Mouse (Mus musculus) right cerebral cortex, postnatal 4 days (tissue): ENCODE results near the gene Clic4.

Experiments
- DNase-seq: peaks from one replicate; pipeline ENCODE4 v3.0.0-alpha.2; 2022

Gene Clic4

DNA sequence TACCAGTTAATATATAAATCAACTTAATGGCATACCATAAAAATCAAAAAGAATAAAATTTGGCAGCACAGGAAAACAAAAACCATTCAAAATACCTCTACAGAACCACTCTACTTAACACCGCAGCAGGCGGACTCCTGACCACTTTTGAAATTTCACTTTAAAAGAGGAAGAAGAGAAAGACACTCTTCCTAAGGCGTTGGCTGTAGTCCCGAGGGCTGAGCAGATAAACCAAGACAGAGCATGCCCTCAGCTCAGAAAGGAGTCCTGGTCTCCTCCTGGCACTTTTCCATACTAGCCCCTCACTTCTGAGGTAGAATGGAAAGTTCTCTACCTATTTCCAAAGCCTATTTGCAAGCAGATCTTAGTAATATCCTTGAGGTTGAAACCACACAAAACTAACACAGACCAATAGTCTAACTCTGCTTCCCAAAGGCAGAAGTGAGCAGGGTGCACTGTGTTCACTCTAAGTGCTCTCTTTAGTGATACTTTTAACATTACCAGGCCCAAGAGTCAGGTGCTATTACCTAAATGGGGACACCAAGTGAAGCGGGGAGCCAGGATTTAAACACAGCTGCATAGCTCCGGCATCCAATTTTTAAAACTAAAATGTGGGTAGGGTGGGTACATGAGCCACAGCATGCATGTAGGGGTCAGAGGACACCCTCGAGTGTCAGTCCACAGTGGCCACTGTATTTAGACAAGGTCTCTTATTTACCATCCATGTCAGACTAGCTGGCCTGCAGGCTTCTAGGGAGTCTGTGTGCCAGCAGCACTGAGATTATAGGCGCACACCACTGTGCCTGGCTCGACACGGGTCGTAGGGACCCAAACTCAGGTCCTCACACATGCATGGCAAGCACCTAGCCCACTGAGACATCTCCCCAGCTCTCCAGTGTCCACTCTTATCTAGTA, 15.8 kb downstream of the Clic4 start:
- no peak for DNase-seq

DNA sequence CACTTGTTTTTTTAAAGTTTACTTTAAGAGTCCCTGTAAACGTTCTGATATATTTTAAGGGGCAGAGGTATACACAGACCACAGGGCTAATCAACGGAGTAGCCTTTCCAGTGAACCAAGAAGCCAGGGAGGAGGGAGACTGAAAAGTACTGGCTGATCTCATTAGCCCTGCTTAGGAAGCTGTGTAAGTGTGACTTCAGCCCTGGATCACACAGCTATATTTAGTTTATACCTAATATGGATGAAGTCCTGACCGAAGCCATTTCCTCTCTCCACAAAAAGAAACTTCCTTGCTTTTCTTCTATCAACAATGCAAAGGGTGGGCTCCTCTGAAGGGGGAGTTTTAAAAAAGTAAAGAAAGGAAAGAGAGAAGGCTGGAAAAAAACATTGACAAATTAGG, 17.8 kb downstream of the Clic4 start:
- no peak for DNase-seq

DNA sequence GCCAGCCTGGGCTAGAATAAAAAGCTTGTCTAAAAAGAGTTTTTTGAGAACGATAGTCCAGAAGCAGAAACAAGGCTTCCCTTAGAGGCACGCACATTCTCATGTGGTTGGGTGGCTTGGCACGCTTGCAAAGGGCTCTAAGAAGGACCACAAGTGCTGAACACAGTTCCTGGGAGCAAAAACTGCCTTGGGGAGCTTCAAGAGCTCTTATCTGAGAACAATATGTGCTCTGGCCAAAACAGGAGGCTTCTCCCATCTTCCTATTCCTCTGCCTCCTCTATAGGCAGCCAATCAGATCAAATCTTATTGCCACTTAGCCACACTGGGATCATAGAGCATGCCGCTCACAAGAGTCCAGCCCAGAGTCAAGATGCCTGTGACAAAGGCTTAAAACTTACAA, 18.3 kb downstream of the Clic4 start:
- DNase-seq: no peak

DNA sequence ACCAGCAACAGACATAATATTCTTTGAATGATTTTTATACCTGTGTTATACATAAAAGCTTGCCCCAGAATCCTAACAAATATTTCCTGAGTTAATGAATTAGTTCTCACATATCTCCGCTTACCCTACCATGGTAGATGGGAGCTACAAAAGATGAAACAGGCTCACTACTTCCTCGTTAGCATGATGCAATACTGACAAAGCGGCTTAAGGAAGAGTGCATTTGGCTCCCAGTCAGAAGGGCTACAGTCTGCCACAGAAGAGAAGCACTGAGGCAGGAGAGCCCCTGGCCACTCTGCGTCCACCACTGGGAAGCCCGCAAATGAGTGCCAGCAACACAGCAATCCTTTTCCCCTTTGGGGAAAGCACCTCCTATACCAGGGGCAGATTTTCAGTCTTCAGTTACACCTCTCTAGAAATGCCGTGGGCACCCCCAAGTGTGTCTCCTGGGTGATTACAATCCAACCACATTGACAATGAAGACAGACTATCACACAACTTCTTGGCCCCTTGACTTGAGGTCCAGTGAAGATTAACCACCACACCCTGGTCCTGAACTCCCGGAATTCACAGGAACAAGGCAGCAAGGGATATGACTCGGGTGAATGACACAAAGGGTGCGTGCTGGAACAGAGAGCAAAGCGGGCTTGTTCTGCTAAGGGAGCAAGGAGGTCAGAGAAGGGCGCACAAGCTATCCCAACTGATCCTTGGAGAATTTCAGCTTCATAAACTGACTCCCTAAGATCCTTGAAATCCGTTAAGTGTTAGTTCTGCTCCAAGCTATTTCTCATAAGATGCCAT, 19.2 kb downstream of the Clic4 start:
- DNase-seq: no peak

DNA sequence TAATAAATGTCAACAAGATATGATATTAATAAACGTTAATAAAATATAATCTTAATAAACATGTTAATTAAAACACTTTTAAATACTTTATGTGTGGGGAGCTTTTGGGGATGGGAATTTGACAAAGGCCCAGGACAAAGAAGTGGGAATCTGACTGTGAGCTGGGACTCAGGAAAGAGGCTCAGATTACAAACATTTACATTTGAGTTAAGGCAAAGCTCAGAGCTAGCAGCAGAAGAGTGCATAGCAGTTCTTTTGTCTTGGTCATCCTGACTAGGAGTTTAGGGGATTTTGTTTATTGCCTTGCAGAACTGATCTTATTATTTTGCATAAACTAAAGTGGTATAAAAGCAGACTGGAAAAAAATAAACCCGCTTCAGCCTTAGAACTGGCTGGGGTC, 20.8 kb downstream of the Clic4 start:
- DNase-seq: no peak

DNA sequence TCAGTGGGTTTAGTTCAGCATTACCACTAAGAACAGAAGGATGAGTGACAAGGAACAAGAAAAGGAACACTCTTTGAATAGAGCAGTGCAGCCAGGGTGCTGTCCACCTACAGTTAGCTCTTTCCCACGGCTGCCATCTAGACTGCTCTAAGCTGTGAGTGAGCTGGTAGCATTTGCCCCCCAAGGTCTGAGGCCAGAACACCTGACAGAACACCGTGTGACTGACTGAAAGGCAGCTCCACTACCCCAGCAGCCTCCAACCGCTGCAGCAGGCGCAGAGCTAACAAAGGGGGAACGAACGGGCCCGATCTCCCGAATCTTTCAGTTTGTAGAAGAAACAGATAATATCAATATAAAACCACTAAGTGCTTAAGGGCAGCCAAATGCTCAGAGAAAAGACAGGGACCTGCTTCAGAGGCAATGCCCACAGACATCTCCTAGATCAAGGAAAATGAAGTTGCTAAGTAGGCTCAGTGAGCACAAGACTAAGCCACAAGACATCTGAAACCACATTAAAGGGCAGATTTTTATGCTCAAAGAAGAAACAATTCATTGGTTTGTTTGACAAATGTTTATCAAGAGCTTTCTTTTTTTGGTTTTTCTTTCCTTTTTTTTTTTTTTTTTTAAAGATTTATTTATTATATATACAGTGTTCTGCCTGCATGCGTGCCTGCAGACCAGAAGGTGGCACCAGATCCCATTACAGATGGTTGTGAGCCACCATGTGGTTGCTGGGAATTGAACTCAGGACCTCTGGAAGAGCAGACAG, 24.2 kb downstream of the Clic4 start:
- no peak for DNase-seq

DNA sequence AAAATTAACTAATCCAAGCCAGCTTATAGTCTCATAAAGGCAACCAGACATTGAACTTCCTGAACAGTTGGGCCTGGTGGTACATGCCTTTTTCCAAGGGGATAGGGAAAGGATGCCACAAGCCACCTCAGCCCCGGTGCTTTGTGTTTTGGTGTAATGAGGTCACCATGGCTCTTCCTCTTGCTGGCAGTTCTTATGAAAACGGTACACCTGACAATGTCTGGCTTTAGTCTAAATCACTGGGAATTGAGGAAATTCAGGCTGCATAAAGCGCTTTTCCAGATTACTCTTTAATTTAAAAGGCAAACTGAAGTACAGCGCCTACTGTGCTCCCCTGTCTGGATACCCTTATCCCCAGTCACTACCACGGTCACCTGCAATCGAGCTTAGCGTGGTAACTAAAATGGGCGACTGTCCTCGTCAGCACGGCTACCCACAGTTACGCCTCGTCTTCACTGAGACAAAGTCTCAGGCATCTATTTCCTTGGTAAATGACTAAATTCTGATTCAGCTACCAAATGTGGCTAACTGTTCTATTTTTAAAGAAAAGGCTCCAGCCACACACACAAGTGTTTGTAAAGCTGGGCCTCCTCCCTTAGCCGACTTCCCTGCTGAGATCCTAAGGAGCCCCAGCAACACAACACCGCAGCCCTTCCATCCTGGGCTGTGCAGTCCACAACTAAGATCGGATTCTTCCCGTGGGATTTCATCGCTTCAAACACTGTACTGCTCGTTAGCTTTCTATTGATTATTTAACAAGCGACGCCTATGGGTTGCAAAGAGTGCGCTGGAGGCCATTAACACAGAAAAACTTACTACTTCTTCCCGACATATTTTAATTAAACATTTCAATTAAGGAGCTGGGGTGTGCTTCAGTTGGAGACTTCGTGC, 25.5 kb downstream of the Clic4 start:
- no peak for DNase-seq

DNA sequence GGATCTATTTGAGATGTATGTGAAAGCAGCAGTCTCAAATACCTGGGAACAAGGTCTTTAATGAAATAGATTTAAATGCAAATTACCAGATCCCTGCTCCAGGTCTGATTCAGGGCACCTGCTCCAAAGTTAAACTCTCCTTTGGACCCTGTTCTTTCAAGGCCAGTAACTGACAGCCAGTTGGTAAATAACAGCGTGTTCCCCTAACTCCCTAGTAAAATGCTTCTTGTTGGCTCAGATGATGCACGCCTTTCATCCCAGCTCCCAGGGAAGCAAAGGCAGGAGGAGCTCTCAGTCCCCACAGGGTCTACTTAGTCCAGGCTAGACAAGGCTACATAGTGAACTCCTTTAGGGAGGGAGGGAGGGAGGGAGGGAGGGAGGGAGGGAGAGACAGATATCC, 26.2 kb downstream of the Clic4 start:
- DNase-seq: no peak

DNA sequence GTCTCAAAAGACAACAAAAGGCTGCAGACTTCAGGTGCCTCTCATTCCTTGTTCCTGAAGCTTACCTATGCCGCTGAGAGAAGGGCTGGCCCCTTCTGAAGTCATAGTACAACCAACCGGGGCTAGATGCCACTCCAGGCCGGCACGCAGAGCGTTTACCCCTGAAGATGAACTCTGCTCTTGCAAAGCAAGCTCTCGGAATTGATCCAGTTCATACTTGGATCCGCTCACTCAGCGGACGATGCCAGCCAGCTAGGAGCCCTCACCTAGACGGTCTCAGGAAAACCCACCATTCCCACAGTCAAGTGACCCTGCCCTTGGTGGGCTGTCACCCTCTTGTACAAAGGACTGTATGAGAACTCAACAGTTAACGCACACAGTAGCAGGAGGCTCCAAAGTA, 26.8 kb downstream of the Clic4 start:
- no peak for DNase-seq

DNA sequence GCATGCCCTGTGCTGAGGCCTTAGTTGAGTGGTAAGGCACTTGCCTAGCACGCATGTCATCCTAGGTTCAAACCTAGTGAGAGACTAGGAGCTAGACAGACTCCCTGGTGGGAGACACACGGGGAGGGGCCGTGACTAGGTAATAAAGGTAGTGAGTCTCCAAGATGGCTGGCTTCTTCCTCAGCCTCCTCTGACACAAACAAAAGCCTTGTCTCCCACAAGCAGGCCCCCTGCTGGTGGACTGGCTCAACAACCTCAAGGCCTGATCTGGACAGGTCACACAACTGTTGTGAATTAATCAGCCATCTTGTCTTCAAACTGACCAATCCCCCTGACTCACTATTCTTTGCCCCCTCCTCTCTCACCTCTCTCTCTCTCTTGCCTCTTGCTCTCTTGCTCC, 28.3 kb downstream of the Clic4 start:
- no peak for DNase-seq

DNA sequence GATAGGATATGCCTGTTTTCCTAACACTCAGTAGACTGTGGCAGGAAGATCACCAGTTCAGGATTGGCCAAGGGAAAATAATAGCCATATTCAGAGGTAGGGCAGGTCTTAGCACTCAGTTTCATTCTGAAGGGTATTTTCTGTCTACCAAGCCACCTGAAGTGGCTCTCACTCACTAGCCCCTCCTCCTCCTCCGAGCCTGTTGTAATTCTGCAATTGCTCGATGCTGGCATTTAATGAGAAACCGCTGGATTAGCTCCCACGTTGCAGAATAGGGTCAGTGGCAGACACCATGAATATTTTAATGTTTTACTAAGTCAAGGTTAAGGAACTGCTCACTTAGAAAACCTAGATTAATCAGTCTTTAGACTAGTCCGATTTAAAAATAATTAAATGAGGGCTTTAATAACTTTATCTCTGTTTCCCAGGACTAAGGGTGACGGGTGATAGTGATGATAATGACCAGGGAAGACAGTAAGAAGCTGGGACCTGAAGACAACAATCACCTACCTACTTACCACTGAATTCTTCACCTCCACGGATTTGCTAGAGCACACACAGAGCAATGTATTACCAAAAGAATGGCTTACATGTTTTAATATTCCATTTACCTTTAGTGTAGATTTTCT, 29.6 kb downstream of the Clic4 start:
- DNase-seq: no peak

DNA sequence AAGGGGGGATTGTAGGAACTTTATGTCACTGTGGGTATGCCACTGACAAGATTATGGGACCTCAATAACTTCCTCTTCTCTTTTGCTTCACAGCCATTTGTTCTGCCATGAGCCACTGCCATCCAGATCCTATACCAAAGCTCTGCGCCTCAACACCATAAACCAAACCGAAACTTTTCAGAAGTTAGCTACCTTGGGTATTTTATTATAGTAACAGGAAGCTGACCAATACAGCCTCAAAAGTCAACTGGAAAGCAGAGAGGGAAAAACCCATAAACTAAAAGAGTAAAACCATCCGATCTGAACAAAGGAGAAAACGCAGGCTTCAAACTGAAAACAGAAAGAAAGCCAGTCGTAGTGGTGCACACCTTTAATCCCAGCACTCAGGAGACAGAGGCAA, 30.2 kb downstream of the Clic4 start:
- DNase-seq: no peak

DNA sequence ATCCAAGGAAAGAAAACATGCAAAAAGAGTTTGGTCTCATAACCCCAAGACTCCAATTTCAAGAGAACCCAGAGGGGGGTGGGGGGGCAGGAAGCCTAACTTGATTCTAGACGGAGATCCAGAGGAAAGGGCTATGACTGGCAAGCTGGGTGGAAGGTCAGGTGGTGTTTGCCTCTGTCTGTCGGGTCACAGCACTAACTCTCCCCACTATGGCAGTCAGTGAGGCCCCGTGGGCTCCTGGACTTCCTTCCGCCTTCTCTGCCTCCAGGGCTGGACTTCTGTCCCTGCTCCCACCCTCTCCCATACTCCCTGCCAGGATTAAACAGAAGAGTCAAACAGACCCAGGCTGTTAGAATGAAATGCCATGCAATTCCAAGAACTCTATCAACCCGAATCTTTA, 30.9 kb downstream of the Clic4 start:
- DNase-seq: no peak

DNA sequence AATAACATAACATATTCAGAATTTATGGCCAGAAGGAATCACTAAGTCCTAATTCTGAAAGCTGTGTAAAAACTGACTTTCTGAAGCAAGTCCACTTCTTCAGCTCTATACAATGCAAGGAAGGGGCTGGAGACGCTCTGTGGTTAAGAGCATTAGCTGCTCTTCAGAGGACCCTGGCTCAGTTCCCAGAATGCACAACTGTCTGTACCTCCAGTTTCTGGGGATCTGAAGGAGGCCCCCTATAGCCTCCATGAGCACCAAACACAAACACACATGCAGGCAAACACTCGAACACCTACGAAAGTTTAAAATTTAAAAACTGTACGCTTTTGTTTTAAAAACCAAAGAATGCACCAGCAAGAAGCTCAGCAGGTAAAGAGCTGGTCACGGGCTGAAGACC, 31.5 kb downstream of the Clic4 start:
- DNase-seq: no peak

DNA sequence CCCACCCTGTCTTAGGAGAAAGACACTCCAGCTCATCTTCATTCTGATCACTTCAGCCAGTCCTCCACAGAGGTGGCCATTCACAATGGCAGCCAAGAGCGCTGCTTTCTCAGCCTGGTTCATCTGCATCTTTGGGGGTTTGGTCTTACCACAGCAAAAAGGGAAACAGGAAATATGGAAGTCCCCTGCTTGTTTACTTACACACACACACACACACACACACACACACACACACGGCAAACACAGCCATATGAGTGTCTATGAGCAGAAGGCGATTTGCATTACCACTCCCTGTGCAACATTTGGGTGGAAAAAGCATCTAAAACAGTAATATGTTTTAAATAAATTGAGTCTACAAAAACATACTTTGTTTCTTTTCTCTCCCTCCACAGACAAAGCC, 32.3 kb downstream of the Clic4 start:
- peak; percentile 16 for DNase-seq

DNA sequence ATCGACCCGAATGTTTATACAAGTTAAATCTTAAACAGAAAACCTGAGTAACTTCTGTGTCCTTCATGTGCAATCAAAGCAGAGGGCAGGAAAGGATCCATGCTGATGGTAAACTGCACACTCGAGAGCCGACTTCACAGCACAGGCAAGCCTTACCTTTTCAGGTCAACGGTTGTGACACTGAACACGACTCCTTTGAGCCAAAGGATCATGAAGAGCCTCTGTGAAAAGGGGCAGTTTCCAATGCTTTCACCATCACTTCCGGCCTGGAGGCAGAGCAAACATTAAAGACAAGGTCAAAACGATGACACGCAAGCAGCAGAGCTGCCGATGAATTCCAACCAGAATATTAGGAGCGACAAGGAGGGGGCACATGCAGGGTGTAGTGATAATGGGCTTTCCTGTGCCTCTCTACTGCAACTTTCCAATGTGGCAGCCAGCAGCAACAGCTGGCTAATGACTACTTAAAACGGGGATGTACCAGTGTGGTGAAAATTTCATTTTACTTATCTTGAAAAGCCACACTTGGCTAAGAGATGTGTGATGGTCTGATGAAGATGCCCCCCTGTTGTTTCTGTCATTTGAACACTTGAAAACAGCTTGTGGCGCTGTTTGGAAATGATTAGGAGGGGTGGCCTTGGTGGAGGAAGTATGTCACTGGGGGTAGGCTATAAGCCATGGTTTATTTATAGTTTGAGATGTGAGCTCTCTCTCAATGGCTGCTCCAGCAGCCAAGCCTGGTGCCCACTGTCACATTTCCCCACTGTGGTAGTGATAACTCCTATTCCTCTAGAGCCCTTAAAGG, 33.7 kb downstream of the Clic4 start:
- DNase-seq: no peak

DNA sequence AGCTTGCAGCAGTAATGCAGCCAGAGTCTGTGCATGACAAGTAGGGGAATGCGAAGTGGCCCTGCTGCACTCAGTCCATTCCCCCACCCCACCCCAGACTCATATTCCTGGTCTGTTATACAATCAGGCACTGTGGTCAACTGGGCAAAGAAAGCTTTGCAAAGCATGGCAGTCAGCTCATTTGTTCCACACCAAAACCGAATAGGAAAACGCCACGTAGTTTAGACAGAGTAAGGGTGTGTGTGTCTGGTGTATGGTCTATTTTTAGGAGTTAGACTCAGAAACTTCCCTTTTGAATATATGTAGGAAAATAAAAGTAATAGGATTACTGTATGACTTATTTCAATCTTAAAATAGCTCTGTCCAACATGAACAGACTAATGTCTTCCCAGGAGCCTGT, 36.0 kb downstream of the Clic4 start:
- DNase-seq: no peak

DNA sequence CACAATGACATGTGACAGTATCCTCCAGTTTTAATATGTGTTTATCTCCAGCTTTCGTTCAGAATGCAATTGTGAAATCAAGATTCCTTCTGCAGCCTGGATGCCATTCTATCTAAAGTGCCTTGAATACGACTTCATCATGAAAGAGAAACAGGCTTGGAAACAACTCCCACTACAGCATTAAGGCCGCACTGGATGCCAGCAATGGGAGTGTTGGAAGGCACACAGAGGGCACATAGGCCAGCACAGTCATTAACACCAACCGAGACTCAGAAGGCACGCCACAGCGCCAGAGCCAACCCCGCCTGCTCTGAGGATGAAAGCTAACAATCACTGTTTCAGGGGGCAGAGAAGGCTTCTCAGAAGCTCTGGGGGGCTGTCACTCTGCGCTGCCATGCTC, 37.1 kb downstream of the Clic4 start:
- no peak for DNase-seq

DNA sequence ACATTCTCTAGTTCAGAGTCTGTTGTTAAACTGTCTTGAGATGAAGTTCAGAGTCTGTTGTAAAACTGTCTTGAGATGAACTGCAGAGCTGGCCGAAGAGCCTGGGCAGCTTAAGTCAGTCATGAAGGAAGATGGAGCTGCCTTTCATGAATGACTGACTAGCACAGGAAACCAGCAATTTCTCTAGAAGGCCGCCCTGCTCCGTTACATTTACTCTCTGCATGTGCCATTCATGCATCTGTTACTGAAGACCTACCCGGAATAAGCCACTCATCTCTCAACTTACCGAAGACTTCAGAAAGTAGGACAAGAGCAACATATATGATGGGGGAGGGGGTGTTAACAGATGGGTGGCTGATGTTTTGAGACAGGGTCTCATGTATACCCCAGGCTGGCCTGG, 40.1 kb downstream of the Clic4 start:
- DNase-seq: no peak

DNA sequence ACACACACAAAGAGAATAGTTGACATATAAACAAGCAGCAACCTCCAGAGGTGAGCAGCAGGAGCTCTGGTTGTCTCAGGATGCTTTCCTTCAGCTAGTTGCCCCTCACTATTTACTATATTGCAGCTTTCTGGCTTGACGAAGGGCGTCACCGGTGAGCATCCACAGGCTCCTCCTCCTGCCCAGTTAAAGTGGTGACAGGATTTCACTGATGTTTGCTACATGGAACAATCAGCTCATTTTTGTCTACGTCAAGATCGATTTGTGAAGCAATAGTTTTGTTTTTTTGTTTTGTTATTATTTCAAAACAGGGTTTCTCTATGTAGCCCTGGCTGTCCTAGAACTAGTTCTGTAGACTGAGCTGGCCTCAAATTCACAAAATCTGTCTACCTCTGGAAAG, 41.1 kb downstream of the Clic4 start:
- DNase-seq: no peak

DNA sequence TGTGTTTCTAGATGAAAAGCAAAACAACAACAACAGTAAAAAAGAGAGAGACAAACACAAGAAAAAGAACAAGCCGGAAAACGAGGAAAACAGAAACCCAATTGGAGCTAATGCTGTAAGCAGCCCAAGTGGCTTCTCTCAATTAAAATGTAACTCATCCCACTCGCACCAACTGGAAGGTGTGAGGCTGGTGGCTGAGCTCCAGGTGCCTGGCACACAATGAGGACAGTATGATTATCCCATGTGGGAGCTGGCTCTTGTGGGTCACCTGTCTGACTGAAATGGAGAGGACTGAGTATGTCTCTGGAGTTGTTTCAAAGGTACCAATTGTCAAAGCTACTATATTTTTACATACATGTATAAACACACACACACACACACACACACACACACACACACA, 41.5 kb downstream of the Clic4 start:
- DNase-seq: no peak
